Mouse (Mus musculus) C2C12 (cell line): ENCODE measurements around the gene Ppp5c. TPM values are rescaled to one million over a fixed set of nuclear protein-coding genes. Genes with fewer than 3 reads are reported as not detected.

Experiments used
- H3K27me3 ChIP-seq: one replicate; pipeline ENCODE4 v1.6.1; 2011; ENCODE audit not compliant: control insufficient read depth, insufficient read depth, insufficient read length
- H3K36me3 ChIP-seq: one replicate; pipeline ENCODE4 v1.6.1; 2011; ENCODE audit not compliant: control insufficient read depth, insufficient read depth
- H3K4me3 ChIP-seq: one replicate; pipeline ENCODE4 v1.5.1; 2011; ENCODE audit warnings: mild to moderate bottlenecking, control low read depth; ENCODE audit not compliant: poor library complexity, insufficient read depth, severe bottlenecking
- H3K79me2 ChIP-seq: one replicate; pipeline ENCODE4 v1.6.1; 2011; ENCODE audit not compliant: control insufficient read depth, insufficient read depth
- H3K79me3 ChIP-seq: one replicate; pipeline ENCODE4 v1.6.1; 2011; ENCODE audit warnings: low read depth, control low read depth
- H3ac ChIP-seq: one replicate; pipeline ENCODE3; 2011; ENCODE audit warnings: low read depth; ENCODE audit not compliant: control insufficient read depth, insufficient read length
- CEBPB ChIP-seq: IDR thresholded peaks from one replicate; pipeline ENCODE4 v1.6.1; 2011; ENCODE audit warnings: low read depth, mild to moderate bottlenecking, control low read depth, moderate library complexity
- CTCF ChIP-seq: IDR thresholded peaks from one replicate; pipeline ENCODE4 v1.5.1; 2011; ENCODE audit not compliant: control insufficient read depth, insufficient read depth, insufficient read length
- FOSL1 ChIP-seq: IDR thresholded peaks from one replicate; pipeline ENCODE4 v1.8.0; 2011; ENCODE audit warnings: mild to moderate bottlenecking, low read length; ENCODE audit not compliant: poor library complexity, insufficient read depth, severe bottlenecking
- MAX ChIP-seq: IDR thresholded peaks from one replicate; pipeline ENCODE4 v1.6.1; 2011; ENCODE audit warnings: mild to moderate bottlenecking, control low read depth
- MYOD1 ChIP-seq: IDR thresholded peaks from one replicate; pipeline ENCODE4 v1.6.1; 2011; ENCODE audit warnings: low read depth; ENCODE audit not compliant: control insufficient read depth, insufficient read length
- MYOG ChIP-seq: IDR thresholded peaks from one replicate; pipeline ENCODE4 v1.6.1; 2011; ENCODE audit not compliant: control insufficient read depth, insufficient read length; ENCODE audit errors: extremely low read depth
- USF1 ChIP-seq: IDR thresholded peaks from one replicate; pipeline ENCODE4 v1.6.1; 2011; ENCODE audit warnings: low read depth, mild to moderate bottlenecking, control low read depth, moderate library complexity
- polyA plus RNA-seq: library from polyadenylated mRNA; unstranded; fragments of >200 nt; fragmentation: generic; extraction: Trizol; gene quantifications from one replicate; pipeline ENCODE4 v1.2.1, GENCODE M21; 2012; ENCODE audit warnings: missing spikeins

Gene Ppp5c
- polyA plus RNA-seq, 1 experiment, result 143 TPM

GRCm38 (mm10) chr7:17060031-17060781 is 32.5 kb upstream of the Ppp5c start:
- Histone ChIP-seq H3K36me3 (no peaks in the 10 kb centered on the region), H3ac (no peak overlapping the region), H3K27me3 (peaks cover 19% of the 10 kb centered on the region), H3K79me2 (no peaks in the 10 kb centered on the region), H3K79me3 (no peaks in the 10 kb centered on the region), H3K4me3 (no peak overlapping the region)
- TF ChIP-seq FOSL1 (no peak), CTCF (no peak)

- H3K79me2 ChIP-seq, result no peaks in the 10 kb centered on the region
- no peak overlapping the region for H3K4me3 ChIP-seq
- TF ChIP-seq CEBPB (no peak), MYOG (no peak), USF1 (no peak), MYOD1 (no peak), MAX (no peak), FOSL1 (no peak), CTCF (no peak)
- no peaks in the 10 kb centered on the region for H3K36me3 ChIP-seq
- H3K79me3 ChIP-seq, result no peaks in the 10 kb centered on the region
- no peak overlapping the region for H3ac ChIP-seq
- H3K27me3 ChIP-seq, result peaks cover 19% of the 10 kb centered on the region
These were observed 31.7 kb upstream of the Ppp5c start for GRCm38 (mm10) chr7:17059463-17059844.

- Histone ChIP-seq H3K79me2 (no peaks in the 10 kb centered on the region), H3K27me3 (peaks cover 19% of the 10 kb centered on the region), H3ac (no peak overlapping the region), H3K4me3 (no peak overlapping the region), H3K79me3 (no peaks in the 10 kb centered on the region), H3K36me3 (no peaks in the 10 kb centered on the region)
- TF ChIP-seq USF1 (no peak), MAX (no peak), CEBPB (no peak), FOSL1 (no peak), CTCF (no peak), MYOG (no peak), MYOD1 (no peak)
These were observed 31.2 kb upstream of the Ppp5c start for GRCm38 (mm10) chr7:17058816-17059462.

- H3K79me2 ChIP-seq, result no peaks in the 10 kb centered on the region
- no peak for TF ChIP-seq MYOG
- TF ChIP-seq CEBPB, result no peak
- no peak for TF ChIP-seq CTCF
- TF ChIP-seq MYOD1, result no peak
- no peak for TF ChIP-seq USF1
- no peak for TF ChIP-seq FOSL1
- TF ChIP-seq MAX, result no peak
- H3K27me3 ChIP-seq, result peaks cover 18% of the 10 kb centered on the region
- no peaks in the 10 kb centered on the region for H3K79me3 ChIP-seq
- no peak overlapping the region for H3ac ChIP-seq
- H3K36me3 ChIP-seq, result no peaks in the 10 kb centered on the region
- H3K4me3 ChIP-seq, result no peak overlapping the region
These were observed 30.5 kb upstream of the Ppp5c start for GRCm38 (mm10) chr7:17058071-17058689.

GRCm38 (mm10) chr7:17056601-17057523 is 29.1 kb upstream of the Ppp5c start:
- Histone ChIP-seq H3ac (no peak overlapping the region), H3K36me3 (no peaks in the 10 kb centered on the region), H3K27me3 (peaks cover 4% of the 10 kb centered on the region), H3K79me2 (no peaks in the 10 kb centered on the region), H3K79me3 (no peaks in the 10 kb centered on the region), H3K4me3 (no peak overlapping the region)
- TF ChIP-seq MAX (no peak), MYOG (no peak)

- no peaks in the 10 kb centered on the region for H3K79me2 ChIP-seq
- H3K36me3 ChIP-seq, result no peaks in the 10 kb centered on the region
- H3K4me3 ChIP-seq, result no peak overlapping the region
- H3K27me3 ChIP-seq, result peaks cover 4% of the 10 kb centered on the region
- H3ac ChIP-seq, result no peak overlapping the region
- TF ChIP-seq USF1 (no peak), MAX (no peak), MYOD1 (no peak), FOSL1 (no peak), CEBPB (no peak), MYOG (no peak), CTCF (no peak)
- no peaks in the 10 kb centered on the region for H3K79me3 ChIP-seq
These were observed 28.4 kb upstream of the Ppp5c start for GRCm38 (mm10) chr7:17056081-17056581.
